Mouse (Mus musculus) kidney, postnatal 14 days (tissue): ENCODE results near the gene Ppp1r12a.
"Not testable (repeated sequence)": the region's sequence is repeated elsewhere in the genome, so short reads cannot be mapped to it uniquely, and the experiment has no call there.

ENCODE experiments used
- DNase-seq: peaks from one replicate; pipeline ENCODE4 v3.0.0; 2022; ENCODE audit warnings: mixed read lengths

Ppp1r12a gene

GRCm38 (mm10) chr10:108202126-108202525 lies 40.1 kb downstream of the Ppp1r12a start:
- no peak for DNase-seq

GRCm38 (mm10) chr10:108203440-108203839 lies 41.4 kb downstream of the Ppp1r12a start:
- no peak for DNase-seq

GRCm38 (mm10) chr10:108209396-108209795 lies 47.4 kb downstream of the Ppp1r12a start:
- DNase-seq: no peak

GRCm38 (mm10) chr10:108224413-108224812 lies 62.4 kb downstream of the Ppp1r12a start:
- no peak for DNase-seq

- DNase-seq: no peak
Measured at GRCm38 (mm10) chr10:108237049-108237448, 75.1 kb downstream of the Ppp1r12a start.

- no peak for DNase-seq
Measured at GRCm38 (mm10) chr10:108239061-108239460, 77.1 kb downstream of the Ppp1r12a start.

GRCm38 (mm10) chr10:108250710-108251109 lies 88.7 kb downstream of the Ppp1r12a start:
- no peak for DNase-seq

- no peak for DNase-seq
Measured at GRCm38 (mm10) chr10:108251181-108251580, 89.2 kb downstream of the Ppp1r12a start.

GRCm38 (mm10) chr10:108255812-108256376 lies 93.9 kb downstream of the Ppp1r12a start:
- DNase-seq: no peak

- no peak for DNase-seq
Measured at GRCm38 (mm10) chr10:108260931-108261330, 98.9 kb downstream of the Ppp1r12a start.

GRCm38 (mm10) chr10:108264641-108265040 lies 102.6 kb downstream of the Ppp1r12a start:
- DNase-seq: no peak

- DNase-seq: no peak
Measured at GRCm38 (mm10) chr10:108271201-108271600, 109.2 kb downstream of the Ppp1r12a start.

GRCm38 (mm10) chr10:108276678-108277077 lies 114.7 kb downstream of the Ppp1r12a start:
- DNase-seq: no peak

- no peak for DNase-seq
Measured at GRCm38 (mm10) chr10:108277198-108277597, 115.2 kb downstream of the Ppp1r12a start.

GRCm38 (mm10) chr10:108281099-108281498 lies 119.1 kb downstream of the Ppp1r12a start:
- DNase-seq: not testable (repeated sequence)

- DNase-seq: no peak
Measured at GRCm38 (mm10) chr10:108282351-108282750, 120.4 kb downstream of the Ppp1r12a start.

- DNase-seq: no peak
Measured at GRCm38 (mm10) chr10:108283418-108283817, 121.4 kb downstream of the Ppp1r12a start.

- DNase-seq: no peak
Measured at GRCm38 (mm10) chr10:108283837-108284236, 121.8 kb downstream of the Ppp1r12a start.

- no peak for DNase-seq
Measured at GRCm38 (mm10) chr10:108284445-108284844, 122.5 kb downstream of the Ppp1r12a start.

GRCm38 (mm10) chr10:108284977-108285376 lies 123.0 kb downstream of the Ppp1r12a start:
- DNase-seq: no peak

GRCm38 (mm10) chr10:108286658-108287437 lies 124.9 kb downstream of the Ppp1r12a start:
- DNase-seq: no peak

GRCm38 (mm10) chr10:108287438-108287801 lies 125.4 kb downstream of the Ppp1r12a start:
- no peak for DNase-seq

GRCm38 (mm10) chr10:108290046-108290445 lies 128.1 kb downstream of the Ppp1r12a start:
- no peak for DNase-seq

GRCm38 (mm10) chr10:108291688-108292471 lies 129.9 kb downstream of the Ppp1r12a start:
- DNase-seq: no peak
